Mouse (Mus musculus) spleen, postnatal 14 days (tissue): ENCODE results near the gene Pfkfb4.
A peak's percentile ranks its signal among the peaks of the same experiment; 100 is the strongest.

Experiments
- DNase-seq, 2 experiments: peaks; one replicate each; pipeline ENCODE4 v3.0.0; 2021 to 2022; ENCODE audit warnings: low spot score in 2 of 2

Pfkfb4 gene

DNA sequence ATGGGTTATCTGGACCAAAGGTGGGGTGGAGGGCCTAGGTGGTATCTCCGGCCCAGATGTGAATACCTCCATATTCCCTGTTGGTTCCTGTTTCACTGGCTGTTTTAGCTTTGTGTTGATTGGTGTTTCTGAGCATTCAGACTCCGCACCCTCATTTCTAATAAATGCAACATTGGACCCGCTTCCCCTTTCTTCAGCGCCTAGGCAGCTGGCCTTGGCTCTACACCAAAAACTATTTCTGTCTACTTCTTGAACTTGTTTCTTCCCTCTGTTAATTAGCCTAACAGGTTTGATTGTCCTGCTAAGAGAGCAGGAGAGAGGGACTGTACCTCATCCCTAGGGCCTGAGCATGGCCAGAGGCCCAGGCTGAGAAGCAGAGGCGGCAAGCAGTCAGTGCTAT is 66.0 kb downstream of the Pfkfb4 start:
- no peak for DNase-seq

DNA sequence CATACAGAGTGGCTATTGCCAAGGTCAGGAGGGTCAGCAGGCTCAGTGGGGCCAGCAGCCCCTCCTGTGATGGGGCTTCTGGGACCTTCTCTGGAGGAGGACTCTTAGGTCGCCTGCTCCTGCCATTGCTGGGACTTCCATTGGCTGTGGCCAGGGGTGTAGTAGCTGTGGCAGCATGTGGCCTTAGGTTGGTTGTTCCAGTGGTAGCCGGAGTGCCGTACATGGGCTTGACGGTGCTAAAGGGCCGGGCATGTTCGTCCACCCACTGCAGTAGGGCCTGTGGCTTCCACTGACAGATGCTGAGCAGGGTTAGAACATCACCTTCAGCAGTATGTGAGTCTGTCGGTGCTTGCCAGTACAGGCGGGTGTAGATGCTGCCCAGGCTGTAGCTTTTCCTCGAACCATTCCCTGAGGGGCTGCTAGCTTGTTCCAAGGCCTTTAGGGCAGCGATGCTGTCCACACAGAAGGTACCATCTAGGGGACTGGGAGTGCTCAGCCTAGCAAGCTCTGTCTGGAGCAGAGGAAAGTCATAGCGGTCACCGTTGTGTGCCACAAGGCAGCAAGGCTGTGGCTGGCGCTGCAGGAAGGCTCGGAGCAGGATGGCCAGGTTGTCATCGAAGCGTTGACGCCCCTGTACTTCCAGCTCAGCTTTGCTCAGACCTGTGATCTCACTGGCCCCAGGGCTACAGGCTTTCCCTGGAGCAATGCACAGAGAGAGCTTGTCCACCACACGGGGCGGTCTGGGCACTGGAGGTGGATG is 66.6 kb downstream of the Pfkfb4 start:
- DNase-seq, result no peak

DNA sequence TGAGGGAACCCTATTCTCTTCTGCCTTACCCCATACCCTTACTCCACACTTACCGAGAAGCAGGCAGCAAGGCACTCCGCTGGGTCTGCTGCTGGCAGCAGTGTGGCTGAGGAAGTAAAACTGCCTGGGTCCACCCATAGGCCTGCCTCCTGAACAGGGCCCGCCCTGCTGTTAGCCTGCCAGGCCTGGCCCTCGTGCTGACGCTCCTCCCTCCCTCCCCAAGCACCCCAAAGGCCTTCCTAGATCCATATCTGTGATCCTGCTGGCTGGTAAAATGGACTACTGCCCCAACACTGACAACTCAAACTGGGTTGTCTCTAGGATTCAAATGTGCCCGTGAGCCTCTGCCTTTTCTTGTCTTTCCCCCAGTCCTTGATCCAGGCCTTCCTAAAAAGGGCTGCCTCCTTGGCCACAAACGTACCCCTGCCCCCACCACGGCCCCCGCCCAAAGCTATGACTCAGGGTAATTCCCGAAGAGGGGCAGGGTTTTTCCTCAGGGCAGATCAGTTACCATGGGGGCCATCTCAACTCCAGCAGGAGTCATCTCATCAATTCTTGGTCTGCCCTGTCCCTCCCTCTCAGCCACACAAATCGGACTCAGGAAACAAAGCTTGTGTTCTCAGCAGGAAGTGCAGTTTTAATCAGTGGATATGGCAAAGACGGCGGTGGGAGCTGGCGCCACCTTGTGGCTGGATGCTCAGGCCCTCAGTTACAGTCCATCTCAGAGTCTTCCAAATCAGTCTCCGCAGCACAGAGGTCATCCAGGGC is 67.7 kb downstream of the Pfkfb4 start, which contains the start of gene Trex1:
Gene Trex1, minus strand, starts transcription at position 599 of the 768 bp plus-strand sequence.
- peak; percentile 75 to 82 for DNase-seq

DNA sequence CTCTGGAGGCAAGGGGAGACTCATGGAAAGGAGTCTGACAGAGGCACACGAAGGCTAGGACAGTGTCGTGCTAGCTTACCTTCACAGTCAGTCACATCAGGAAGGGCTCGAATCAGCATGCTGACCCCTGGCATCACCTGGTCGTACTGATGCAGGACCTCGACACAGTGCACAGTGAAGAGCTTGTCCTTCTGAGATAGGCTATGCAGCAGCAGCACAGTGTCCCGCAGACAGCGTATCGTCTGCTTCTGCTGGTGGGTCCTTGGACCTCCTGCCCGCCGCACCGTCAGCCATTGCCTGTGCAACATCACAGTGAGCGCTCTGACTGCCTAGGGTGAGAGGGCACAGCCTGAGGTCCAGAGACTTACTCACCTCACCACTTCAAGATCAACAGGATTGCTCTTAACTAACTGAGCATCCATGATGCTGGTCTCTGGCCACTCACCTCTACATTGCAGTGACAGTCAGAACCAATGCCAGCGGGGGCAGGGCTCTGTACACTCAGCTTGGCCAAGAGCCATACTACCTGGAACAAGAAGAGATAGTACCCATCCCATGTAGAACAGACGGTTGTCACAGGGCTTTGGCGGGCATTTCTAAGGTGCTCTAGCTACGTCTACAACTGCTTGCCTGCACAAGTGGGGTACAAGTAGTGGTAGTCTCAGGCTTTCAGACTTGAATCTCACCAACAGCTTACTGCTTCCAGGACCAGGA is 68.8 kb downstream of the Pfkfb4 start:
- DNase-seq, result peak in 1 of 2 experiments; percentile 7

DNA sequence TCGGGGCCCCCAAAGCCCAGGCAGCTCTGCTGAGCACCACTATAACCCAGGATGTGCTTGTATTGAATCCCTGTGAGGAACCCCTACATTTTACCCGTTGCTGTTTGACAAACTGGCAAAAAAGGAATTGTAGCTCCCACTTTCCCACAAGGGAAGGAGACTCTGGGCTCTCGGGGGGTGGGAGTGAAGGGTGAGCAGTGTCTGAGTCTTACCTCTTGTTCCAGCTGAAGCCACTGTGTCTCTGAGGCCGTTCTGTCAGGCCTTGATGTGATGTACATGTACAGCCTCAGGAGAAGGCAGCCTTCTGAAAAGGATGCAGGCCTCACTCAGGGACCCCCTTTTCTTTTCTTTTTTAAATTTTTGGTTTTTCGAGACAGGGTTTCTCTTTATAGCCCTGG is 69.3 kb downstream of the Pfkfb4 start:
- peak in 1 of 2 experiments; percentile 5 for DNase-seq

DNA sequence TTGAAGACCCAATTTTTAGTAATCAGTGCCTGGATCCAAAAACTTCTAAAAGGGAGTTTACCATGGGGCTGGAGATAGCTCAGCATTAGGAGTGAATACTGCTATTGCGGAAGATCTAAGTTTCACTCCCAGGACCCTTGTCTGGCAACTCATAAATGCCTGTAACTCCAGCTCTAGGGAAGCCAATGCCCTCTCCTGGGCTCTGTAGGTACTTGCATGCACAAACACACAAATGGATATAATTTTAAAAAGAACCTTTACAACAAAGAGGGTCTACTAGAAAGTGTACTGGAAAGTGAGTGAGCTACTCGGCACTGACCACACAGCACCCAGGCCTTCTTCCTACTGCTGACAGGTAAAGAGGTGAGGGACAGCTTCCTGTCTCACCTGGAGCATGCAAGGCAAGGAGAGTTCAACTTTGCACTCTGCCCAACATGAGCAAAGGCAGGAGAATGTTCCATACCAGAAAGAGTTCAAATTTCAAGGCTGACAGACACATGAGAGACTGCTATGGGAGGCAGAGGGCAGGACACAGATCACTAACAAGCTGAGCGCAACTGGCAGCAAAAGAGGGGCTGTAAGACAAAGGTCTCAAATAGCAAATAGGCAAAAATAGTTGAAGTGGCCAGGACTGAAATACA is 76.6 kb downstream of the Pfkfb4 start:
- no peak for DNase-seq

DNA sequence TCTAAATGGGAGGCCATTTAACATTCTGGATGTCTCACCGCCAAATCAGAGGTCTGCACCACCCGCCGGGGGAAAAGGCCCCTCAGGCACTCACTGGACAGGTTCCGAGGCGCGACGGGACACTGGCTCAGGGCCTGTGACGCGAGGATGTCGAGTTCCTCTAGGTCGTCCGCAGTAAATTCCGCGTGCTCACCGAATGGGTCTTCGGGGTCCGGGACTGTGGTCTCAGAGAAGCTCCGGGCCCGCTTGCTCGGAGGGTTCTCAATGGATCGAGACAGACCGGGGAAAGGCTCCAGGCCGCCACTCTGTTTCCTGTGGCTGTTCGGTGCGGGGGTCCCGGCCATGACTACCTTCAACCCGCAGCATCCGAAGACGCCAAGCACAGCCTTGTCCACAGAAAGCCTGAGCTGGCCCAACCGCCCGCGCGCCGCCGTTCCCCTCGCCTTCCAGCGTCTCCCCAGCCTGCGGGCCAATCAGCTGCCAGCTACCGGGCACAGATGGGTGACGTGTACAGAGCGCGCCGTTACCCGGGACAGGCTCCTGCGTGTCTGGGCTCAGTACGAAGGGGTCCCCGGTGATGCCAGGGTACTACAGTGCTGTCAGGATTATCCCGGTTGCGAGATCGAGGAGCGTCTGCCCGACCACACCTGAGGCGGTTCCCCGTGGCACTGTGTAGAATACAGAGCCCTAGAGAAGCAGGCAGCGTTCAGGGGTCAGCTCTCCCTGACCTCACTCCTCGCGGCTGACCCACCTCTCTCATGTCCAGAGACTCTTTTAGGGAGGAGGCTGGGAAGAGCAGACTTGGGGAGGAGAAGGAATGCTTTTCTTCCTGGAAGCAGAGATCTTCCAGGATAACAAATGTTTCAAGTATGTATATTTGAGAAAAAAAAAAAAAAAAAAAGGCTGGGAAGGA is 82.3 kb downstream of the Pfkfb4 start, which contains the start of gene Atrip:
Gene Atrip, minus strand, starts transcription at position 464 of the 913 bp plus-strand sequence.
- DNase-seq, result peak; percentile 80 to 88

DNA sequence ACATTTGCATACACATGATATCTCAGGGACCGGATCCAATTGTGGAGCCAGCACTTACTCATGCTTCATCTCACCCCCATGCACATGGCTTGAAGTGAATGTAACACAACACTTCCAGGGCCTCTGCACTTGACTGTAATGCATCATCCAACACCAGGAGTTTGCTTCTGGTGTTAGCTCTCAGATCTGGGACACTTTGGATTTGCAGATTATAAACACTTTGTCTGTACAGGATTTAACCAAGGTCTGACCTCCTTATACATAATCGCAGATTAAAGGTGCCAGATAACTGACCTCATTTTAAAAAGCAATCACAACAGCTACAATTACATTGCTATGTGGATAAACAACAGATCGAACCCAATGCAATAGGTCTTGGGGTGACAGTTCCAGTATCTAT is 88.9 kb downstream of the Pfkfb4 start:
- DNase-seq, result no peak

DNA sequence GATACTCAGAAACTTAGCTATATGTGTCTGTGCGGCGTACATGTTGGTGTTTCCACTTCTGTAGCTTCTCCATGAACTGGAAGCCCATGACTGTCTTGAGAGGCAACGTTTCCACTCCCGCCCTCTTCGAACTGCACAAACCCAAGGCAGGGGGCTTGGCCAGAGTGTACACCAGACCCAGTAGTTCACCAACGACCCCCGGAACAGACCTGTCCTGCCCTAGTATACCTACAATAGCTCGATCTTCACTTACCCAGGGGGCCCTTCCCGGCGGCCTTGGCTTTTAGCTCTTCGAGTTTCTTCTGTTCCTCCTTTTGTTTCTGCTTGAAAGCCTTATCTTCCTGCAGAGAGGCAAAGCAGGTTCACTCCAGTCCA is 90.2 kb downstream of the Pfkfb4 start:
- DNase-seq, result no peak
